Mouse (Mus musculus): ENCODE results near the gene Tmem151b.

The Tmem151b gene

GRCm38 (mm10) chr17:45564531-45565084 is 15.1 kb upstream of the Tmem151b start:
- DNase-seq (ENCODE audit: low spot score in 2 of 2) = no peak

GRCm38 (mm10) chr17:45563655-45564530 is 14.4 kb upstream of the Tmem151b start, which contains the start of gene Slc35b2:
Slc35b2 (plus strand) TSS chr17:45563874.
- peak; percentile 89 to 94 for DNase-seq (ENCODE audit: low spot score in 2 of 2)

- DNase-seq (ENCODE audit: low spot score in 2 of 2) = no peak
Measured at GRCm38 (mm10) chr17:45563216-45563615, 13.7 kb upstream of the Tmem151b start.

GRCm38 (mm10) chr17:45559732-45560525 is 10.5 kb upstream of the Tmem151b start:
- no peak for DNase-seq (ENCODE audit: low spot score in 2 of 2)

GRCm38 (mm10) chr17:45557998-45558862 is 8.8 kb upstream of the Tmem151b start:
- DNase-seq (ENCODE audit: low spot score in 2 of 2) = no peak

- DNase-seq (ENCODE audit: low spot score in 2 of 2) = no peak
Measured at GRCm38 (mm10) chr17:45557246-45557824, 7.9 kb upstream of the Tmem151b start.

GRCm38 (mm10) chr17:45556514-45557245 is 7.2 kb upstream of the Tmem151b start:
- no peak for DNase-seq (ENCODE audit: low spot score in 2 of 2)

- DNase-seq (ENCODE audit: low spot score in 2 of 2) = no peak
Measured at GRCm38 (mm10) chr17:45556107-45556489, 6.6 kb upstream of the Tmem151b start.

GRCm38 (mm10) chr17:45555452-45556106 is 6.1 kb upstream of the Tmem151b start, which contains the start of gene Nfkbie:
Nfkbie (plus strand) TSS chr17:45555703.
- peak; percentile 93 to 94 for DNase-seq (ENCODE audit: low spot score in 2 of 2)

GRCm38 (mm10) chr17:45554420-45554819 is 4.9 kb upstream of the Tmem151b start:
- no peak for DNase-seq (ENCODE audit: low spot score in 2 of 2)

GRCm38 (mm10) chr17:45553065-45553464 is 3.6 kb upstream of the Tmem151b start:
- DNase-seq (ENCODE audit: low spot score in 2 of 2) = no peak

GRCm38 (mm10) chr17:45551816-45552451 is 2.5 kb upstream of the Tmem151b start:
- DNase-seq (ENCODE audit: low spot score in 2 of 2) = peak; percentile 70 to 75

GRCm38 (mm10) chr17:45551249-45551796 is 1.8 kb upstream of the Tmem151b start:
- no peak for DNase-seq (ENCODE audit: low spot score in 2 of 2)

- DNase-seq (ENCODE audit: low spot score in 2 of 2) = no peak
Measured at GRCm38 (mm10) chr17:45550253-45550652, 776 bp upstream of the Tmem151b start.

GRCm38 (mm10) chr17:45548541-45549512 is 650 bp downstream of the Tmem151b start:
- DNase-seq (ENCODE audit: low spot score in 2 of 2) = no peak

GRCm38 (mm10) chr17:45547461-45548190 is 1.9 kb downstream of the Tmem151b start:
- no peak for DNase-seq (ENCODE audit: low spot score in 2 of 2)

- no peak for DNase-seq (ENCODE audit: low spot score in 2 of 2)
Measured at GRCm38 (mm10) chr17:45546941-45547340, 2.5 kb downstream of the Tmem151b start.

Measured in urinary bladder, postnatal 36 days (tissue).